Mouse (Mus musculus) forebrain, embryonic 10.5 days (tissue): Measurements from ENCODE around the gene Ankdd1b. TPM values are rescaled to one million over a fixed set of nuclear protein-coding genes. Genes with fewer than 3 reads are reported as not detected.
A peak's percentile ranks its signal among the peaks of the same experiment; 100 is the strongest.

Experiments used
- DNase-seq: peaks from one replicate; pipeline ENCODE4 v3.0.0-alpha.2; 2017; ENCODE audit warnings: low spot score; ENCODE audit errors: extremely low spot score
- H3K27ac ChIP-seq: fragments of 300-500 bp; sonication (generic); 2 replicates; pipeline ENCODE4 v1.5.1; 2016; ENCODE audit warnings: mild to moderate bottlenecking
- H3K27me3 ChIP-seq: fragments of 300-500 bp; sonication (generic); 2 replicates; pipeline ENCODE4 v1.6.1; 2016; ENCODE audit warnings: mild to moderate bottlenecking; ENCODE audit not compliant: poor library complexity, severe bottlenecking
- H3K36me3 ChIP-seq: fragments of 300-500 bp; sonication (generic); replicated peaks from 2 replicates; pipeline ENCODE4 v1.6.1; 2016; ENCODE audit warnings: mild to moderate bottlenecking, moderate library complexity
- H3K4me1 ChIP-seq: fragments of 300-500 bp; sonication (generic); 2 replicates; pipeline ENCODE4 v1.6.1; 2016
- H3K4me3 ChIP-seq: fragments of 300-500 bp; sonication (generic); 2 replicates; pipeline ENCODE4 v1.5.1; 2016; ENCODE audit warnings: mild to moderate bottlenecking, moderate library complexity
- H3K9me3 ChIP-seq: fragments of 300-500 bp; sonication (generic); 2 replicates; pipeline ENCODE4 v1.6.1; 2016; ENCODE audit warnings: mild to moderate bottlenecking, moderate library complexity
- WGBS: fragments of 180-500 bp; shearing (Covaris S2); methylation state at CpG from one replicate; pipeline ENCODE4 v1.1.7; 2016; 5-methylcytosine and 5-hydroxymethylcytosine counted together
- polyA plus RNA-seq: library from polyadenylated mRNA; unstranded; fragments of >200 nt; fragmentation: Nextera tagmentation; extraction: Ambion mirVana; gene quantifications from 2 replicates; pipeline ENCODE4 v1.2.1, GENCODE M21; 2016

The Ankdd1b gene
- polyA plus RNA-seq, 1 experiment from 2014 or later, result not detected

- no peaks in the 10 kb centered on the region for H3K9me3 ChIP-seq
- H3K4me3 ChIP-seq, result no peak overlapping the region
- H3K4me1 ChIP-seq, result peaks cover 10% of the 10 kb centered on the region; the same call in 1 of the 2 replicates
- DNase-seq, result no peak
- H3K27me3 ChIP-seq, result no peaks in the 10 kb centered on the region
- no peak overlapping the region for H3K27ac ChIP-seq
- 88% methylated on average over 12 of the region's 12 CpGs for WGBS
- H3K36me3 ChIP-seq, result 0 out of 2 replicates have a peak, but pooled peaks cover 3% of the 10 kb centered on the region
These were observed 46.3 kb downstream of the Ankdd1b start for GRCm38 (mm10) chr13:96424496-96425274.

- Histone ChIP-seq H3K4me3 (no peak overlapping the region), H3K36me3 (peaks cover 30% of the 10 kb centered on the region), H3K27me3 (no peaks in the 10 kb centered on the region), H3K4me1 (peaks cover 5% of the 10 kb centered on the region; the same call in 1 of the 2 replicates), H3K9me3 (no peaks in the 10 kb centered on the region), H3K27ac (no peak overlapping the region)
- no peak for DNase-seq
These were observed 49.8 kb downstream of the Ankdd1b start for GRCm38 (mm10) chr13:96421230-96421629.

- Histone ChIP-seq H3K9me3 (no peaks in the 10 kb centered on the region), H3K36me3 (peaks cover 57% of the 10 kb centered on the region), H3K27me3 (no peaks in the 10 kb centered on the region), H3K27ac (no peak overlapping the region), H3K4me3 (no peak overlapping the region), H3K4me1 (no peaks in the 10 kb centered on the region)
- 94% methylated on average over 4 of the region's 4 CpGs for WGBS
- DNase-seq, result no peak
These were observed 52.5 kb downstream of the Ankdd1b start for GRCm38 (mm10) chr13:96418487-96418886.

GRCm38 (mm10) chr13:96417261-96417813, 53.7 kb downstream of the Ankdd1b start:
- no peaks in the 10 kb centered on the region for H3K9me3 ChIP-seq
- DNase-seq, result no peak
- WGBS, result 88% methylated on average over 5 of the region's 5 CpGs
- H3K4me3 ChIP-seq, result no peak overlapping the region
- peaks cover 64% of the 10 kb centered on the region for H3K36me3 ChIP-seq
- no peaks in the 10 kb centered on the region for H3K4me1 ChIP-seq
- H3K27ac ChIP-seq, result no peak overlapping the region
- H3K27me3 ChIP-seq, result no peaks in the 10 kb centered on the region

GRCm38 (mm10) chr13:96416380-96416779, 54.6 kb downstream of the Ankdd1b start:
- H3K9me3 ChIP-seq, result no peaks in the 10 kb centered on the region
- 96% methylated on average over 8 of the region's 8 CpGs for WGBS
- no peak overlapping the region for H3K4me3 ChIP-seq
- no peak for DNase-seq
- H3K27me3 ChIP-seq, result no peaks in the 10 kb centered on the region
- H3K36me3 ChIP-seq, result peaks cover 72% of the 10 kb centered on the region
- no peak overlapping the region for H3K27ac ChIP-seq
- H3K4me1 ChIP-seq, result no peaks in the 10 kb centered on the region

GRCm38 (mm10) chr13:96414384-96414783, 56.6 kb downstream of the Ankdd1b start:
- H3K4me3 ChIP-seq, result no peak overlapping the region
- H3K27me3 ChIP-seq, result no peaks in the 10 kb centered on the region
- H3K27ac ChIP-seq, result no peak overlapping the region
- H3K36me3 ChIP-seq, result peaks cover 84% of the 10 kb centered on the region
- H3K4me1 ChIP-seq, result no peaks in the 10 kb centered on the region
- H3K9me3 ChIP-seq, result no peaks in the 10 kb centered on the region
- WGBS, result 96% methylated on average over 6 of the region's 6 CpGs
- DNase-seq, result no peak

- H3K36me3 ChIP-seq, result peaks cover 86% of the 10 kb centered on the region
- no peaks in the 10 kb centered on the region for H3K27me3 ChIP-seq
- H3K27ac ChIP-seq, result no peak overlapping the region
- H3K4me3 ChIP-seq, result no peak overlapping the region
- 91% methylated on average over 1 of the region's 1 CpGs for WGBS
- H3K9me3 ChIP-seq, result no peaks in the 10 kb centered on the region
- no peak for DNase-seq
- no peaks in the 10 kb centered on the region for H3K4me1 ChIP-seq
These were observed 62.2 kb downstream of the Ankdd1b start for GRCm38 (mm10) chr13:96408786-96409185.

- H3K9me3 ChIP-seq, result no peaks in the 10 kb centered on the region
- peaks cover 89% of the 10 kb centered on the region for H3K36me3 ChIP-seq
- no peak overlapping the region for H3K4me3 ChIP-seq
- no peaks in the 10 kb centered on the region for H3K4me1 ChIP-seq
- no peak for DNase-seq
- H3K27ac ChIP-seq, result no peak overlapping the region
- 75% methylated on average over 4 of the region's 4 CpGs for WGBS
- no peaks in the 10 kb centered on the region for H3K27me3 ChIP-seq
These were observed 64.0 kb downstream of the Ankdd1b start for GRCm38 (mm10) chr13:96407040-96407439.

- no peaks in the 10 kb centered on the region for H3K27me3 ChIP-seq
- H3K4me3 ChIP-seq, result no peak overlapping the region
- H3K36me3 ChIP-seq, result peaks cover 89% of the 10 kb centered on the region
- WGBS, result 94% methylated on average over 2 of the region's 2 CpGs
- no peaks in the 10 kb centered on the region for H3K4me1 ChIP-seq
- no peak overlapping the region for H3K27ac ChIP-seq
- DNase-seq, result no peak
- H3K9me3 ChIP-seq, result no peaks in the 10 kb centered on the region
These were observed 65.5 kb downstream of the Ankdd1b start for GRCm38 (mm10) chr13:96405518-96405917.

- Histone ChIP-seq H3K36me3 (peaks cover 97% of the 10 kb centered on the region), H3K27me3 (no peaks in the 10 kb centered on the region), H3K9me3 (no peaks in the 10 kb centered on the region), H3K27ac (no peak overlapping the region), H3K4me3 (no peak overlapping the region), H3K4me1 (no peaks in the 10 kb centered on the region)
- no peak for DNase-seq
- 94% methylated on average over 5 of the region's 5 CpGs for WGBS
These were observed 69.7 kb downstream of the Ankdd1b start for GRCm38 (mm10) chr13:96401251-96401650.

- Histone ChIP-seq H3K4me1 (peaks cover 12% of the 10 kb centered on the region), H3K9me3 (no peaks in the 10 kb centered on the region), H3K27ac (no peak overlapping the region), H3K27me3 (no peaks in the 10 kb centered on the region), H3K36me3 (peaks cover 43% of the 10 kb centered on the region), H3K4me3 (peak overlapping the region; percentile 82)
- 26% methylated on average over 2 of the region's 2 CpGs for WGBS
- DNase-seq, result no peak
These were observed 81.7 kb downstream of the Ankdd1b start for GRCm38 (mm10) chr13:96389301-96389700.

GRCm38 (mm10) chr13:96388042-96388888, 82.7 kb downstream of the Ankdd1b start, which contains the start of gene Poc5:
Gene Poc5 (plus strand): TSS chr13:96388294.
- Histone ChIP-seq H3K27ac (peak within 1 kb of the TSS; percentile 87), H3K27me3 (no peaks in the 10 kb centered on the region), H3K4me3 (peak within 1 kb of the TSS; percentile 82), H3K4me1 (peaks cover 12% of the 10 kb centered on the region), H3K36me3 (peaks cover 33% of the 10 kb centered on the region), H3K9me3 (no peaks in the 10 kb centered on the region)
- peak; percentile 98 for DNase-seq
- under 1% methylated on average over 44 of the region's 44 CpGs for WGBS
